In genomic region chr19:55701283-55701633, GRCm38 (mm10) we compare ENCODE assay signal across 15 mouse cellular contexts. TPM values are rescaled to one million over a fixed set of nuclear protein-coding genes. Genes with fewer than 3 reads are reported as not detected.
DNase-seq lines count a peak whose midpoint lies in the region; ATAC-seq and TF ChIP-seq lines count a peak whose summit lies in the region.
"Had no signal": no experiment of that assay in that cellular context is flagged by ENCODE, and none has a peak within 500 bp of the region (broad histone marks: within the 10 kb centered on the region; RNA-seq: fewer than 3 reads in every experiment).

No protein-coding gene starts in this region.

- H3K4me2 ChIP-seq in kidney, postnatal 0 days (ENCODE audit: low read length) = peak overlapping the region; percentile 7
- H3K4me2 ChIP-seq in liver, embryonic 13.5 days = peak overlapping the region; percentile 31; the same call in 1 of the 2 replicates
- peak overlapping the region; percentile 37; the same call in 1 of the 2 replicates for H3K4me2 ChIP-seq in stomach, embryonic 15.5 days
- H3K4me2 ChIP-seq in forebrain, embryonic 14.5 days (ENCODE audit: low read length) = no peak overlapping the region

- peak overlapping the region; percentile 81 for H3K27ac ChIP-seq in kidney, postnatal 0 days
- peak overlapping the region; percentile 76 for H3K27ac ChIP-seq in liver, embryonic 13.5 days
- H3K27ac ChIP-seq in stomach, embryonic 15.5 days = peak overlapping the region; percentile 86
- H3K27ac ChIP-seq in forebrain, embryonic 14.5 days (ENCODE audit: low read depth, low read length) = no peak overlapping the region
- H3K27ac ChIP-seq: forebrain, embryonic 10.5 days had no signal

- no peaks in the 10 kb centered on the region for H3K27me3 ChIP-seq in kidney, postnatal 0 days (ENCODE audit: insufficient read depth, low read length)
- H3K27me3 ChIP-seq in liver, embryonic 13.5 days = peaks cover 14% of the 10 kb centered on the region; the same call in 1 of the 2 replicates
- H3K27me3 ChIP-seq in stomach, embryonic 15.5 days (replicated peaks) = no peaks in the 10 kb centered on the region
- no peaks in the 10 kb centered on the region for H3K27me3 ChIP-seq in forebrain, embryonic 14.5 days (replicated peaks; ENCODE audit: control insufficient read depth, insufficient read depth, low read length)
- H3K27me3 ChIP-seq: Patski had no signal

- 60% methylated on average over 9 of the region's 9 CpGs for WGBS in kidney, postnatal 0 days
- WGBS in liver, embryonic 13.5 days (ENCODE audit: insufficient replicate concordance) = 50% methylated on average over 9 of the region's 9 CpGs
- WGBS in stomach, embryonic 15.5 days = 58% methylated on average over 9 of the region's 9 CpGs
- 93% methylated on average over 9 of the region's 9 CpGs for WGBS in forebrain, embryonic 14.5 days

- no peak for ATAC-seq in kidney, postnatal 0 days (replicated peaks; ENCODE audit: low FRiP score, low read depth)
- no peak; the same call in 1 of the 2 replicates for ATAC-seq in liver, embryonic 13.5 days (ENCODE audit: low read depth)
- no peak for ATAC-seq in stomach, embryonic 15.5 days (ENCODE audit: insufficient read depth, low FRiP score, low read depth)
- ATAC-seq in forebrain, embryonic 14.5 days = no peak
- ATAC-seq: activated CD4-positive, CD25-positive, alpha-beta regulatory T cell, adult 4 months had no signal

- H3K36me3 ChIP-seq in kidney, postnatal 0 days (ENCODE audit: insufficient read depth, low read length) = no peaks in the 10 kb centered on the region
- no peaks in the 10 kb centered on the region for H3K36me3 ChIP-seq in liver, embryonic 13.5 days
- no peaks in the 10 kb centered on the region for H3K36me3 ChIP-seq in stomach, embryonic 15.5 days
- no peaks in the 10 kb centered on the region for H3K36me3 ChIP-seq in forebrain, embryonic 14.5 days (ENCODE audit: control insufficient read depth, insufficient read depth, low read length)
- H3K36me3 ChIP-seq: forebrain, embryonic 10.5 days had no signal

- H3K9ac ChIP-seq in kidney, postnatal 0 days (ENCODE audit: low read depth, low read length) = no peak overlapping the region
- H3K9ac ChIP-seq in liver, embryonic 13.5 days = no peak overlapping the region; the same call in 1 of the 2 replicates
- no peak overlapping the region for H3K9ac ChIP-seq in stomach, embryonic 15.5 days
- no peak overlapping the region for H3K9ac ChIP-seq in forebrain, embryonic 14.5 days (ENCODE audit: low read length)

- DNase-seq in kidney, postnatal 0 days (ENCODE audit: low spot score) = no peak
- DNase-seq in kidney, adult 8-10 months = no peak
- DNase-seq in kidney, postnatal 25 days = peak; percentile 21 to 49
- no peak for DNase-seq in liver, embryonic 13.5 days
- DNase-seq in adrenal gland, postnatal 10 days = no peak
- no peak for DNase-seq in forebrain, embryonic 14.5 days (ENCODE audit: low spot score)
- no peak for DNase-seq in neural tube, embryonic 10.5 days (ENCODE audit: extremely low spot score, low spot score)
- DNase-seq: cerebellum, adult 9-11 months; right cerebral cortex, postnatal 14 days; thymus, postnatal 14 days had no signal

- no peaks in the 10 kb centered on the region for H3K9me3 ChIP-seq in kidney, postnatal 0 days (replicated peaks; ENCODE audit: low read length)
- H3K9me3 ChIP-seq in liver, embryonic 13.5 days (replicated peaks) = no peaks in the 10 kb centered on the region
- H3K9me3 ChIP-seq in stomach, embryonic 15.5 days = no peaks in the 10 kb centered on the region
- H3K9me3 ChIP-seq in forebrain, embryonic 14.5 days (replicated peaks; ENCODE audit: control insufficient read depth, low read length) = no peaks in the 10 kb centered on the region
- H3K9me3 ChIP-seq: forebrain, embryonic 10.5 days; megakaryocyte, embryonic 14.5 days had no signal

- no peak for TF ChIP-seq CTCF in kidney, postnatal 0 days (IDR thresholded peaks at IDR 0.05; ENCODE audit: low read depth)

- H3K4me3 ChIP-seq in kidney, postnatal 0 days (replicated peaks; ENCODE audit: low read depth, low read length) = no peak overlapping the region
- no peak overlapping the region for H3K4me3 ChIP-seq in liver, embryonic 13.5 days (replicated peaks)
- H3K4me3 ChIP-seq in stomach, embryonic 15.5 days (replicated peaks) = no peak overlapping the region
- H3K4me3 ChIP-seq in forebrain, embryonic 14.5 days (ENCODE audit: low read depth, low read length) = no peak overlapping the region
- H3K4me3 ChIP-seq: forebrain, embryonic 10.5 days had no signal

- H3K4me1 ChIP-seq in kidney, postnatal 0 days (replicated peaks; ENCODE audit: insufficient read depth, low read length) = peaks cover 11% of the 10 kb centered on the region
- peaks cover 15% of the 10 kb centered on the region for H3K4me1 ChIP-seq in liver, embryonic 13.5 days (replicated peaks)
- H3K4me1 ChIP-seq in stomach, embryonic 15.5 days = peaks cover 12% of the 10 kb centered on the region; the same call in 1 of the 2 replicates
- H3K4me1 ChIP-seq in forebrain, embryonic 14.5 days (ENCODE audit: control insufficient read depth, insufficient read depth, low read length) = no peaks in the 10 kb centered on the region

RNA-seq across cellular contexts. Expression of gene Tcf7l2, which starts 40.4 kb away (rescaled TPM):
- polyA plus RNA-seq in kidney, postnatal 0 days (2015; fragmentation: Nextera tagmentation; extraction: Ambion mirVana) = 53.4 and 55.1 TPM in 2 replicates
- polyA plus RNA-seq in liver, embryonic 13.5 days (2015; fragmentation: Nextera tagmentation; extraction: Ambion mirVana) = 17.8 and 23.4 TPM in 2 replicates
- 85.2 and 89.4 TPM in 2 replicates for polyA plus RNA-seq in stomach, embryonic 15.5 days (2015; fragmentation: Nextera tagmentation; extraction: Ambion mirVana)
- 10 to 100 TPM; 22.8 to 26.1 TPM for total RNA-seq in adrenal gland, postnatal 10 days (2021)
- polyA plus RNA-seq in forebrain, embryonic 14.5 days (2014; fragmentation: Nextera tagmentation; extraction: Ambion mirVana) = 196 and 221 TPM in 2 replicates

Comparison
In these comparisons a context has a peak if more than half of its experiments do, and no peak if none do; other contexts are left out.
1. DNase-seq: peak in kidney, postnatal 25 days (2 of 2); none in kidney, postnatal 0 days (single experiment), kidney, adult 8-10 months (0 of 2), liver, embryonic 13.5 days (single experiment), adrenal gland, postnatal 10 days (single experiment), forebrain, embryonic 14.5 days (single experiment) and neural tube, embryonic 10.5 days (single experiment).